Mouse (Mus musculus) T-helper 1 cell (primary cell): ENCODE measurements around the gene Aak1.

Experiments used
- in situ Hi-C: fragments of 300-600 bp; cut with MboI, MseI; formaldehyde crosslinking; loops from one replicate; pipeline ENCODE4 v1.15.1; 2025; ENCODE audit warnings: high pct_unique_total_duplicates

Gene Aak1

DNA sequence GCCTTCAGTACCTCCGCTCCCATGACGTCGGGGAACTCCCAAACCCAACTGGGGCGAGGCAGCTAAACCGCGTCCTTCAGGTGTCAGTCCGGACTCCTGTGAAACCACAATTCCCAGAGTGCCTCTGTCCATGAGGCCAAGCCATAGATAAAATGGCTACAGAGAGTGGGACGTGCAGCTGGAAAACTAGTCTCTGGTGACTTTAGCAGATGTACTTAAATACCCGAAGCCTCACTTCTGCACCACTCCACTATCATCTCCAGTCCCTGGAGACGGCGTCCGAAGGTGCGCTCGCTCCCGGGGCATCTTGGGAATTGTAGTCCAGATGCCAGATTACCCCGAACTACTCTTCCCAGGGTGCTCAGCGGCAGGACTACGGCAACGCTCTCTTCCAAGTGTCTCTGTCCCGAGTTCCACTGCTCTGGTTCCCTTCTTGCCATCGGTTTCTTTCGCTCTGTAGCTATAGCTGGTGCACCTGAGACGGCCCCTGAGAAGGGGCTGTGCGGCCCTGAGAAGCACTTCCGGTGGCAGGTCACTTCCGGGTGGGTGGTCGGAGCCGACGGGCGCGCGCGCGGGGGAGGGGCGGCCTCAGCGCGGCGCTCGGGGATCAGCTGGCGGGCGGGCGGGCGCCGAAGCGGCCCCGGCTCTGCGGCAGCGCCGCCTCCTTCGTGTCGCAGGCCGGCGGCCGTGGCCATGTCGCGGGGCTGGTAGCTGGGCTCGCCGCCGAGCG lies at the start of gene Aak1:
Gene Aak1, plus strand, starts transcription at position 603 of the 730 bp plus-strand sequence.
- in situ Hi-C loops: no loop called here

DNA sequence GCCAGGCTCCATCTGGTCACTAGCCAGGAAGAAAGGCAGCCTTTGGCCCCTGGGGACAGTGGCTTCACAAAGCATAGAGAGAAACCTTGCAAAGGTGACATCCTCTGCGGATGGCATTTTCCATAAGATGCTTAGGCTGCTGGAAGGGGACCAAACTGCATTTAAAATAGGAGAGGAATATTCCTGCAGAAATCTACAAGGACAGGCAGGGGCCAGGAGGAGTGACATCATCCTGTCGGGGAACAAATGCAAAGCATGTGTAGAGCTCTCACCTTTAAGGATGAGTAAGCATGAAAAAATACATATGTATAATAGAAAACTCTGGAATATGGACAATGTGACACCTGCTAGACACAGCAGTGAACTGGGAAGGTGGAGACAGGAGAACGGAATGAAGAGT lies 48.9 kb upstream of the Aak1 start:
- in situ Hi-C loops: no loop called here

DNA sequence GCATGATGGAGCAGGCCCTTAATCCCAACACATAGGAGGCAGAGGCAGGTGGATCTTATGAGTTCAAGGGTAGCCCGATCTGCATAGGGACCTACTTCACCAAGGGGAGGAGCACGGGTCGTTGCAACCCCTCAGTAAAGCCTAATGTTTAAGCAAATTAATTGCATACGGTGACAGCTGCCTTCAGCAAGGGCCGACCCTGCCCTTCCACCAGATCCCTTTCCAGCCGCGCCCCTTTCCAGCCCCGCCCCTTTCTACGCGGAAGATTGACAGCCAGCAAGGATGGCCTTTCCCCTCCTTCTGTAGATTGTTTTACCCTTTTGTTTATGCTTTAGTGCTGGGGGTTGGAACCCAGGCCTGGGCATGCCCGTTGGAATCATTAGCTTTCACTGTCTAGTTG lies 47.9 kb upstream of the Aak1 start:
- in situ Hi-C loops: no loop called here

DNA sequence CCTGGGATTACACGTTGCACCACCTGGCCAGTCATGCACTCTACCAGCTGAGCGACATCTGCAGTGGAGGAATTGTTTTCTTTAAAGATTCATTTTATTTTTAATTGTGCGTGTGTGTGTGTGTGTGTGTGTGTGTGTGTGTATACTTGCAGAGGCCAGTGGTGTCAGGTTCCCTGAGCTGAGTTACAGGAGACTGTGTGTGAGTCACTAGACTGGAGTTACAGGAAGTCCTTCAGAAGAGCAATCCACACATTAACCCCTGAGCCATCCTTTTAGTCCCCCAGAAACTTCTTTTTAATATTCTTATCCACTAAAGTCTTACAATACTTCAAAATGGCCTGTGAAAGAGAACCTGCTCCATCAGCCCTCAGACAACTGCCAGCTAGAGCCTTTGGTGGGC lies 44.7 kb upstream of the Aak1 start:
- in situ Hi-C loops: loop anchor here (5.0 kb wide), 1 partner anchor 57 kb away; no protein-coding TSS in a partner anchor

DNA sequence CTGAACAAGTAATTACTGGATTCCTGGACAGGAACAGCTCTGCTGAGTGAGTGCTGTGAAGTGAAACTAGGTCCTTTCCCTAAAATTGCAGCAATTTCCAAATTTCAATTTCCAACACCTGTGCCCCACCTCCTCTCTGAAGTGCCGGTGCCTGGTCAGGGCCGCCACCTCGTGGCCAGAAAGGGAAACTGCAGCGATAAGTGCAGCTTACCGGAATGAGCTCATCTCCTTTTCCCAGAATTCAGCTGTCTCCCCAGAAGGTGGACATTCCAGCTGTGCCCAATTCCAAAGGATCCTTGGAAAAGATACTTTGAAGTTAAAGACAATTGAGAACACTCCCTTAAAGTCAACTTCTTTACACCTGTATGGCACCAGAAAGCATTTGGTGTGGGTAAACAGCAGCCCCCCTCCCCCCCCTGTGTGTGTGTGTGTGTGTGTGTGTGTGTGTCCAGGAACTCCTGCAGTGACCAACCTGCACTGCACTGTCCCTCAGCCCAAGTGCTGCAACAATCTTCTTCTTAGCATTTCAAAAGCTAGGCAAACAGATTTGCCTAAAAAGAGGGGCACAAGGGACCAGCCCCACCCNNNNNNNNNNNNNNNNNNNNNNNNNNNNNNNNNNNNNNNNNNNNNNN lies 42.7 kb upstream of the Aak1 start:
- in situ Hi-C loops: loop anchor here (5.0 kb wide), 1 partner anchor 59 kb away; no protein-coding TSS in a partner anchor

DNA sequence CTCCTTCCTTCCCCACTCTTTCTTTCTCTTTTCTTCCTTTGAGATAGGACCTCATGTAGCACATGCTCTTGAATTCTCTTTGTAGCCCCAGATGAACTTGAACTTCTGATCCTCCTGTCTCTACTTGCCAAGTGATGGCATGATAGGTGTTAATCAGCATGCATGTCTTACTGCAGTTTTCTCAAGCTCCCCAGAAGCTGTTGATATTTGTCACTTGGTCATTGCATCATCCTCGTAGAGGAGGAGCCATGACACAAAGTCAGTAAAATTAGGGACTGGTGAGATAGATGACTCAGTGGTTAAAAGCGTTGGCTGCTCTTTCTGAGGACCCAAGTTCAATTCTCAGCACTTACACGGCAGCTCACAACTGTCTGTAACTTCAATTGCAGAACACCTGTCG lies 36.4 kb upstream of the Aak1 start:
- in situ Hi-C loops: loop anchor here (5.0 kb wide), 2 partner anchors 104 to 189 kb away; no protein-coding TSS in a partner anchor

DNA sequence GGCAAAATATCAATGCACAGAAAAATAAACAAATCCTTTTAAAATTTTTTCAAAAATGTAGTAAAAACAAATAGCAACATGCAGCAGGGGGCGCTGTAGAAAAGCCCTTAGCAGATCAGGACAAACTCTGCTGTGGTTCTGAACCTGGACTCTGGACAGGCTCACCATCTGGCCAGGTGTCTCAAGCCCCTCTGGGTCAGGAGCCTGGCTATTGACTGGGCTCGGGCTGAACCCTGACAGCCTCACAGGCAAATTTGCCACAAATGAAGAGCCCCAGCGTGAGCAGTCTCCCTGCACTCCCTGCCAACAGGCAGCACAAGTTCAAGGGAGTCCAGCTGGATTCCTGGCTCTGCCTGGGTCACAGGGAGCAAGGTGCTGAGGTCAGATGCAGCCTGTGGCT lies 36.0 kb upstream of the Aak1 start:
- in situ Hi-C loops: loop anchor here (5.0 kb wide), 2 partner anchors 104 to 189 kb away; no protein-coding TSS in a partner anchor

DNA sequence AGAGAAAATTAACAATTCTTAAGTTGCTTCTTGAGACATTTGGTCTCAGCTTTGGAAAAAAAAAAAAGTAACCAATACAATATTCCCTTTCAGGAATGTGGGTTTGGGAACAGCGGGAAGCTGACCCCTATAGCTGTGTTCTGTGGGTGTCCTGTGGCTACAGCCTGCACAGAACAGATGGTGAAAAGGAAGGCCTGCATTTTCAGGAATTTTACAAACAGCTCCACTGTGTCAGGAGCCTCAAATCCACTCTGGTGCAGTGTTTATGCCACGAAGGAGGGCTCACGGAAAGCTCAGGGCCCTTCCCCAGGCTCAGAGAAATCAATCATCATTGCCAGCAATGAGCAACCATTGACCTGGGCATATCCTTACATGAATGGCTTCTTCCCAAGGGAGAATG lies 34.4 kb upstream of the Aak1 start:
- in situ Hi-C loops: loop anchor here (5.0 kb wide), 2 partner anchors 102 to 187 kb away; no protein-coding TSS in a partner anchor

DNA sequence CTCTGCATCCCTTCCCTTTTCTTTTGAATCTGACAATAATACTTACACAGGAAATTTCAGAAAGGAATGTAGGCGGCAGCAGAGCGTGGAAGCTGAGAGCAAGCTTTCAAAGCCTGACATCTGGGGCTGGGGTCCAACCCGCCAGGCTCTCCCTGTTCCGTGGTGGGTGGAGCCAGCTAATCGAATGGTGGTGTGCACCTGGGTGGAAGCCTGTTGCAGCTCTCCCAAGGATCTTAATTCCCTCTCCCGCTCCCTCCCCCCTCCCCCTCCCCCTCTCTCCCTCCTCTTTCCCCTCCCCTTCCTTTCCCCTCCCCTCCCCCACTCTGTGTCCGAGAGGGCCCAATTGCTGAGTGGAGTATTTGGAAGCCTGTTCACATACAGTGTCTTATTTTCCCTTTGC lies 33.9 kb upstream of the Aak1 start:
- in situ Hi-C loops: no loop called here

DNA sequence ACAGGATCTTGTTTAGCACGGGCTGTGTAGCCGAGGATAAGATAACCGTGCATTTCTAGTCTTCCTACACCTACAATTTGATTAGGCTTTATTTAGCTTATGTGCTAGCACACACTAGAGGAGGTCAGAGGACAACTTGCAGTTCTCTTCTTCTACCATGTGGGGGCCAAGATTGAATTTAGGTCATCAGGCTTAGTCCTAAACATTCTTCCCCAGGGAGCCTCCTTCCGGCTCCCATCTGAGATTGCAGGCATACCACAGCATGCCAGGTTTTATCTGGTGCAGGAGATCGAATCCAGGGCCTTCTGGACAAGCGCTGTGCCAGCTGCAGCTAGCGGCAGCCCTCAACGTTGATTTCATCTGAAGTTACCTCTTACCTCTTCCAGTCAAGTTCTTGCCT lies 32.7 kb upstream of the Aak1 start:
- in situ Hi-C loops: no loop called here

DNA sequence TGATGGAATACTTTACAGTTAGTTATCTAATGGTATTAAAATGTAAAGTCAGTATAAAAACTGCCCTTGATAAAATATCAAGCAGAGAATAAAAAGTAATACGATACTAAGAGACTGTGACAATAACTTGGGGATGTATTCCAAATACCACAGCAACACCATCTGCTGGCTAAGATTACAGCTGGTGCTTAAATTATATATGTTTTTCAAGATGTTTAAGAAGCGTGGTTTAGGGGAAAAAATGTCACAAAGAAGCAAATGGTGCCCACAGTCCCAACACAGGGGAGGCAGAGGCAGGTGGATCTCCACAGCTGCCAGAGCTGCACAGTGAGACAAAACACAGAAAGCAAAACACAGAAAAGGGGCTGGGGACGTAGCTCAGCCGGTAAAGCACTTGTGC lies 30.4 kb upstream of the Aak1 start:
- in situ Hi-C loops: no loop called here

DNA sequence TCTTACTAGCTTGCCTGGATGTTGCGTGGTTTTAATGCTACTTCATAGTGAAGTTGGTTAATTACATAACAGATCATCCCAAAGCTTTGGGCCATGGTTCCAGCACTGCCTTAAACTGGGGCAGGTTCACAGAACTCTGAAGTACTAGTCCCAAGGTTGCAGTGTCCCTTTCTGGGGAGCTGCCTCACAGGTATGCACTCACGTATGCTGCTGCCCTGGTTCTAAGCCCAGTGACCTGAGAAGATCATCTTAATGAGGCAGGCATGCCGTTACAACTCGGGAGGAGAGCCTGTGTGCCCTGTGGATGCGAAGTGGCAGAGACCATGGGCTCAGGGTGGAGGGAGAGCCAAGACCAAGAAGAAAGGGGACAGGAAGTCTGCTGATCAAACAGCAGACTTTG lies 29.4 kb upstream of the Aak1 start:
- in situ Hi-C loops: no loop called here

DNA sequence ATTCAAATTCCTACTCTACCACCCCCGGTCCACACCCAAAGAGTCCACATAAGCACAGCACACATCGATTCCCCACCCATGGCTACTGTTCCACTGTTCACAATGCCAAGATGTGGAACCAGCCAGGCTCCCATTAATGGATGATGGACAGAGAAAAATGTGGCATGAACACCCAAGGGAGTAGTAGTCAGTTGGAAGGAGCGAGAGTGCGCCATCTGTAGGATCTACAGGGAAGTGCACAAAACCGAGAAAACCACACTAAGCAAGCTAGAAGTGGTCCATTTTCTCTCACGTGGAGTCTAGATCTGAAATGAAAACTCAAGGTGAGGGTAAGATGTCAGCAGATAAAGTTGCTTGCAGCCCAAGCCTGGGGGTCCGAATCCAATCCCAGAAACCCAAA lies 28.6 kb upstream of the Aak1 start:
- in situ Hi-C loops: no loop called here

DNA sequence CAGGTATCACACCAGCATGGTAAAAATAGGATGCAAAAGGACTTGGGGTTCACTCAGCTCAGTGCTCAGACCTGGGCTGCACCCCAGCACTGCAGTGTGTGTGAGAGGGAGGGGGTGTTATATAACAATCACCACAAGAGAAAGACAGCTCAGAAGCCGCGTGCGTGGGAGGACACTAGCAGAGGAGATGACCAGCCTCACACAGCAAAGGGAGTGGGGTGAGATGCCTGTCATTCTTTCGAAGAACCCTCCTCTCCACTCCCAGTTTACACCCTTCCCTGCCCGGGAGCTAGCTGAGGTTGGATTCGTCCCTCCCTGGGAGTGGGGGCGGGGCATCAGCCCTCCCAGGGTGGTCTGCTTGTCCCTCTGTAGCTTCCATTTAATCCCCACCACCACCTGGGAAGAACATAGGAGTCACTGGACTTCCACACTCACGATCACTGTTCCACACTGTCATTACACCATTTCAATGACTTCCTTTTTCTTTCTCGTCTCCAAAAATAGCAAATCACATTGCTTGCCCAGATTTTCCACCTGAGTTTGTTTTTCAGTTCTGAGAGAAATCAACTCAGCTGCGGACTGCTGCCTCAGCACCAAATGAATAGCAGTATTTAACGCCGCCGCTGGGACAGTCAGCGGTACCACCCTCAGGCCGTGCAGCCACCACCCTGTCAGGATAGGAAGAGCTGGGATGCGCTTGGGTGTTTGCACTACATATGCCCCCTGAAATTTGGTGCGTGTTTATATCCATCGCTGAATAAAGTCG lies 26.8 kb upstream of the Aak1 start:
- in situ Hi-C loops: no loop called here

DNA sequence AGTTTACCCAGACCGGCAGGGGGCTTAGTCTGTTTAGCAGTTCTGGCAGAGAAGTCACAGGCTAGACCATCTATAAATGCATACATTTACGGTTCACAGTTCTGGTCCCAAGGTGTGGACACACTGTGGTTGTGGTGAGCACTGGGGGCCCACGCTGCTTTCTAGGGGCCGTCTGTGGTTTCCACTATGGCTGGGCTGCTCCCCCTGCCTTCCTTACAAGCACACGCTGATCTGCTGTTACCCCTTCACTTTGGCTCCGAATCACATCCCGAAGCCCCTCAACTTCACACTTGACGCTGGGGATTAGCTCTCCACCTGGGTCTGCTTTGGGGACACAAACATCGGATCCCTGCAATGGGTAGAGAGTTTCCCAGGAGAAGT lies 26.3 kb upstream of the Aak1 start:
- in situ Hi-C loops: no loop called here

DNA sequence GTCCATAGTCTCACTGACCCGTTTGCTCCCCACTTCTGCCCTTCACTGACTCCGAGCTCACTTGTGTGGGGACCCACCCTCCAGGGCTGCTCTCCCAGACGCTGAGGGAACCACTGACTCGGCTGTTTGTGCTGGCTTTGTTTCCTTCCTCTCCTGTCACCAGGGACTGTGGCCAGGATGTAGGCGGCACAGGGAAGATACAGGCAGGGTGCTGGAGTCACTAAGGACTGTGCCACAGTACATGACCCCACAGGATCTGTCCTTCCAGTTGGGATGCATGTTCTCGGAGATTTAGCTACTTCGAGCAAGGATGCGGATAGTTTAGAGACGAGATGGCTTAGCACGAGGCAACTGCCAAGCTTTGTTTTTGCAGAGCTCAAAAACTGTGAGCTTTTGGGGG lies 25.5 kb upstream of the Aak1 start:
- in situ Hi-C loops: no loop called here

DNA sequence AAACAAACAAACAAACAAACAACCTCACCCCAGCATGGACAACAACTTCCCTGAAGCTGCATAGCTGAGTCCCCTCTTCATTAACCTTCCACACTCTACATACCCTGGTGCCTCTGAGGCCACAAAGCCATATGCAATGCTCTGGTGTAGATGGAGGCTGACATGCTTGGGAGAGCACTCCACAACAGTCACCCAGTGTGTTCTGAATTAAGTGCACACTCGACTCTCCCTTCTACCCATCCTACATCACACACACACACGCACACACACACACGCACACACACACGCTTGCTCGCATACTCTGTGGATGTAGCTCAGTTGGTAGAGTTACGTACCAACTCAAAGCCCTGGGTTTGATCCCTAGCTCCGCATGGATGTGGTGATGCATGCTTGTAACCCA lies 24.9 kb upstream of the Aak1 start:
- in situ Hi-C loops: no loop called here

DNA sequence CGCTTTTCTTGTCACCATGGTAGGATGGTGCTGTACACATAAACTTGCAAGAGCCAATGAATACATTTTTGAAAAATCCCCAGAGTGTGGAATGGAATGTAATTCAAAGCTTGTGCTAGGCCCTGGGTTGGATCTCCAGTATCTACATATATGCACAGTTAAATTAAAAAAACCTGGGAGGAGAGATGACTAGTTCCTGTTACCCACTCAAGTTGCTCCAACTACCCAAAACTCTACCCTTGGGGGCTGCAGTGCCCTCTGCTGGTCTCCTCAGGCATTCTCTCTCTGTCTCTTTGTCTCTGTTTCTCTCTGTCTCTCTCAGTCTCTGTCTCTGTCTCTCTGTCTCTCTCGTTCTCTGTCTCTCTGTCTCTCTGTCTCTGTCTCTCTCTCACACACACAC lies 21.9 kb upstream of the Aak1 start:
- in situ Hi-C loops: no loop called here

DNA sequence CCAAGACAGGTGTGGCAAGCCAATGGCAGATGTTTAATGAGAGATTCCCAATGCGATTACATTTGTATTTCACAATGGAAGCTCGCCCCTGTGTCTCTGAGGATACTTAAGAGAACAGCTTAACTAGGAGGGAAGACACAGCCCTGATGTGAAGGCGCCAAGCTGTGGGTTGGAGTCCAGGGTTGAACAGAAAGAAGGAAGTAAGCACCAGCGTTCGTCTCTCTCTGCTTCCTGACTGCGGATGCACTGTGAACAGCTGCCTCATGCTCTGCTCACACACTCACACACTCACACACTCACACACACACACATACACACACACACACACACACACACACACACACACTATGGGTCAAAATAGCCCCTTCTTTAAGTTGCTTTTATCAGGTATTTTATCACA lies 19.5 kb upstream of the Aak1 start:
- in situ Hi-C loops: no loop called here

DNA sequence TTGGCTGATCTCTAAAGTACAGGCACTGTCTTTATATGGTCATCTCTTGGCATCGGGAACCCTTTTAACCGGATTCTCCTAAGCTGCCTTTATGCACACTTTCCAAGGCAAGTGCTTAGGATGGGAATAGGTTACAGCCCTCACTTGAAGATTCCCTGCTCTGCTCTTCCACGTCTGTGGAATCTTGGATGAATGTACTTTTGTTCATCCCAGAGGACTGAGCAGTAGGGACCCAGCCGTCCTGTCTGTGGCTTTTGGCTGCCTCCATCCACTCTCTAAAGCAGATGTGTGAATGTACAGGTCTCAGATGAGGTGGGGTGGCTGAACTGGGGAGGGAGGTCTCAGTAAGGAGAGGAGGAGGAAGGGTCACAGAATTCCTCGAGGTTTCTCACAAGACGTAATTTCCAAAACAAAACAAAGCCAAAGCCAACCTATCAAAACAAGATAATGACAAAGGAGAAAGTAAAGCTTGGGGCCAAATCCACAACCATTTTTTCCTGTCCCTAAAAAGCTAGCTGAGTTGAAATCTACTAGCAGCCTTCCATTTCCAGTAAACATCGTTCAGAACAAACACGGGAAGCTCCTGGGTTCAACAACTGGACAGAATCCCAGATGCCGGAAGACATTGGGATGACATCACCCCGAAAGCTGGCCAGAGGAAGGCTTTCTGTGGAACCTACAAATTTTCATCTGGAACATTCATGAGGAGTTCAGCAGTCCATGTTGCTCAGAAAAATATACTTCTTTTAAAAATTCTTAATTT lies 18.4 kb upstream of the Aak1 start:
- in situ Hi-C loops: no loop called here

DNA sequence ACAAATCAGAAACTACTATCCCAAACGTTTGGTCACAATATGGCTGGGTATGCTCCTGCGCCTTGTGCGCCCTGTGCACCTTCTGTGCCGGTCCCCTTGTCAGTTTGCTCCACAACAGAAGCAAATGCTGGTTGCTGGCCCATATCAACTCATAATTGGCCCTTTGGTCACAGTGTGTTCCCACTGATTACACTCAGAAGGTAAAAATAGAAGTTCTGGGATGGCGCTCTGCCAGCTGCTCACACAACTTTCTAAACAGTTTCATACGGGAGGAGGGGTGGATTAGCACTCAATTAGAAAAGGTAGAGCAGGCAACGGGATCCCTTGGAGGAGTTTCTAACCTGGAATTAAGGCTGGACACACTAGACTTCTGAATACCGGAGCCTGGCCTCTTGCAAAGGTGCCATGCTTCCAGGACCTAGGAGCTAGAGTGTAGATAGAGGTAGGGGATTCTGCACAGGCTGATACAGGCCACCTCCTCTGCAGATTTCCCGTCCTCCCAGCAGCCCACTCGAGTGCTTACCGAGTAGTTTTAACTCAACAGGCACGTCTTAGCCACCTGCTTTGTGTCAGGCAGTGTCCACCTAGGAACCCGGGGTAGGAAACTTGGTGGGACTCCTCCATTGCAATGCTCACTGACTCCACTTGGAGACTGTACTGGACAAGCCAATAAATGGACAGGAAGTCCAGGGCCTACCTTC lies 16.4 kb upstream of the Aak1 start:
- in situ Hi-C loops: no loop called here
